Mouse (Mus musculus): Measurements from ENCODE around the gene Kcnc2. TPM values are rescaled to one million over a fixed set of nuclear protein-coding genes. Genes with fewer than 3 reads are reported as not detected.

Gene Kcnc2
- total RNA-seq, 1 experiment = 0.58 TPM

DNA sequence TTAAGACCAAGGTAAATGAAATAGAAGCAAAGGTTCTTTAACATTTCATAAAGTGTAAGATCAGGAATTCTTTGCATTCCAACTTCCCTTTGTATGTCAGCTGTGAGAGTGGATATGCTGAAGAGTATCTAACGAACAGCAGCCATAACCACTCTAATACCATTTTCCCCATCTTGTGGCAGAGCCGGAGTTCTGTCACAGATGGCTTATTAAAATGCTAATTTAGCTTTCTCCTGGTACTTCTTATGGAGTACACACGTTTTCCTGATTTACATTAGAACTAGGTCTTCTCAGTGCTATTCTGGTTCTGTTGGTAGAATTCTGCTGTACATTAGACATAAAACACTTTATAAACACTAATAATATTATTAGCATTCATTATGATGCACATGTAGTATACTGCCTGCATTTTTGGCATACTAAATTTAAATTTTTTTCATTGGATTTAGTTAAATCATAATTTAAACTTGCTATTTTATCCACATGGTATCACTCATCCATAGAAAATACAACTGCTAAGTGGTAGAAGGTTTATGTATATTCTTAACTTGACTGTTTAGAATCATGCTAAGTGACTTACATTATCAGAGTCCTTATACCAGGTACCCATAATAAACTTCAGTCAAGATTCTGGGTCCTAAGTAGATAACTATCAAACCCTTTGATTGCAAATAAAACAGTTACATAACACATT is 86.9 kb downstream of the Kcnc2 start:
- no peak for DNase-seq (ENCODE audit: low read depth, low spot score)
- H3K9ac ChIP-seq (ENCODE audit: insufficient read depth, low read depth, low read length, poor library complexity, severe bottlenecking) = no peak overlapping the region
- in situ Hi-C loops (cut with MboI; ENCODE audit: low sequenced_read_pairs in 2 of 2, unreplicated experiment in 2 of 2) = no loop called here
- H3K36me3 ChIP-seq (ENCODE audit: control insufficient read depth, insufficient read depth, low read length, poor library complexity, severe bottlenecking) = no peaks in the 10 kb centered on the region
- H3K9me3 ChIP-seq (ENCODE audit: control insufficient read depth, insufficient read depth, low read depth, low read length) = no peaks in the 10 kb centered on the region
- TF ChIP-seq ZNF384 (IDR thresholded peaks at IDR 0.05; ENCODE audit: low read depth, low read length) (no peak), HCFC1 (IDR thresholded peaks at IDR 0.05; ENCODE audit: borderline replicate concordance, insufficient read depth, low read length) (no peak), MAFK (IDR thresholded peaks at IDR 0.05; ENCODE audit: insufficient read depth, low read depth, low read length) (no peak), CHD2 (IDR thresholded peaks at IDR 0.05; ENCODE audit: low read depth, low read length) (no peak), ZC3H11A (IDR thresholded peaks at IDR 0.05; ENCODE audit: borderline replicate concordance, low read depth, low read length) (no peak)
- H3K4me1 ChIP-seq (ENCODE audit: control insufficient read depth in 2 of 2, insufficient read depth in 2 of 2, low read length in 2 of 2, poor library complexity in 1 of 2) = no peaks in the 10 kb centered on the region
- H3K27ac ChIP-seq (ENCODE audit: insufficient read depth, low read depth, low read length, poor library complexity, severe bottlenecking) = no peak overlapping the region
- H3K4me3 ChIP-seq (ENCODE audit: insufficient read depth in 1 of 2, low read depth in 1 of 2, low read length in 2 of 2, poor library complexity in 1 of 2, severe bottlenecking in 1 of 2) = no peak overlapping the region

DNA sequence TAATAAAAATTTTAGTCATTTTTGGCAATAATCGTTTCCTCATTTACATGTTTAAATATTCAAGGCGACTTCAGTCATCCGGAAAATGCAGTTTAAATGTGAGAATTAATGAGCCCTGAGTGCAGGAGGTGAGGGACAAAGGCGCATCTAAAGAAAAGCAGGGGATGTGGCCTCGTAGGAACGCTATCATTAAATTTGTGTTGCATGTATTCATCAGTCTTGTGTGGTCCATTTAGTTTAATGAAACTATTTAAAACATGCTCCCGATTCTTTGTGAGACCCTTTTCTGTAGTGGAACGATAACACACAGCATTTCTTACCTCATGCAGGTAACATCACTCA is 87.4 kb downstream of the Kcnc2 start:
- H3K27ac ChIP-seq (ENCODE audit: insufficient read depth, low read depth, low read length, poor library complexity, severe bottlenecking) = no peak overlapping the region
- no peak overlapping the region for H3K9ac ChIP-seq (ENCODE audit: insufficient read depth, low read depth, low read length, poor library complexity, severe bottlenecking)
- TF ChIP-seq ZC3H11A (IDR thresholded peaks at IDR 0.05; ENCODE audit: borderline replicate concordance, low read depth, low read length) (no peak), CHD2 (IDR thresholded peaks at IDR 0.05; ENCODE audit: low read depth, low read length) (no peak), ZNF384 (IDR thresholded peaks at IDR 0.05; ENCODE audit: low read depth, low read length) (no peak), HCFC1 (IDR thresholded peaks at IDR 0.05; ENCODE audit: borderline replicate concordance, insufficient read depth, low read length) (no peak), MAFK (IDR thresholded peaks at IDR 0.05; ENCODE audit: insufficient read depth, low read depth, low read length) (no peak)
- H3K4me1 ChIP-seq (ENCODE audit: control insufficient read depth in 2 of 2, insufficient read depth in 2 of 2, low read length in 2 of 2, poor library complexity in 1 of 2) = no peaks in the 10 kb centered on the region
- no peak for DNase-seq (ENCODE audit: low read depth, low spot score)
- in situ Hi-C loops (cut with MboI; ENCODE audit: low sequenced_read_pairs in 2 of 2, unreplicated experiment in 2 of 2) = no loop called here
- no peak overlapping the region for H3K4me3 ChIP-seq (ENCODE audit: insufficient read depth in 1 of 2, low read depth in 1 of 2, low read length in 2 of 2, poor library complexity in 1 of 2, severe bottlenecking in 1 of 2)
- H3K9me3 ChIP-seq (ENCODE audit: control insufficient read depth, insufficient read depth, low read depth, low read length) = no peaks in the 10 kb centered on the region
- H3K36me3 ChIP-seq (ENCODE audit: control insufficient read depth, insufficient read depth, low read length, poor library complexity, severe bottlenecking) = no peaks in the 10 kb centered on the region

DNA sequence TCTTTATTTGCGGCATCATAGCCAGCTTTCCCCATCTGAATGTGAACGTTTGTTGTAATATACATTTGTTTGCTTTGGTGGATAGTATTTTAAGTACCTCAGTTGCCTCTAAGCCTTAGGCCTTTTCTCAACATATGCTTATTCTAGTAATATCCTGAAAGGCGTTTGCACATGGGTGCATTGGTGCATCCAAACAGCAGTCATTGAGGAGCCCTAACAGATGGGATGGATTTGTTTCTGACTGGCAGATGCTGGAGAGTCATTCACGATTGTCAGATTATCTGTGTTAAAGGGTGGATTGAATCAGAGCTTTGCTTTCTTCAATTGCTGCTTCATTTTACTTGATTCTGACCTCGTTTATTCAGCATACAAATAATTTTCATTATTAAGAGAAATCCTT is 89.8 kb downstream of the Kcnc2 start:
- Histone ChIP-seq H3K9ac (ENCODE audit: insufficient read depth, low read depth, low read length, poor library complexity, severe bottlenecking) (no peak overlapping the region), H3K4me1 (ENCODE audit: control insufficient read depth in 2 of 2, insufficient read depth in 2 of 2, low read length in 2 of 2, poor library complexity in 1 of 2) (no peaks in the 10 kb centered on the region), H3K27ac (ENCODE audit: insufficient read depth, low read depth, low read length, poor library complexity, severe bottlenecking) (no peak overlapping the region), H3K36me3 (ENCODE audit: control insufficient read depth, insufficient read depth, low read length, poor library complexity, severe bottlenecking) (no peaks in the 10 kb centered on the region), H3K4me3 (ENCODE audit: insufficient read depth in 1 of 2, low read depth in 1 of 2, low read length in 2 of 2, poor library complexity in 1 of 2, severe bottlenecking in 1 of 2) (no peak overlapping the region), H3K9me3 (ENCODE audit: control insufficient read depth, insufficient read depth, low read depth, low read length) (no peaks in the 10 kb centered on the region)
- TF ChIP-seq HCFC1 (IDR thresholded peaks at IDR 0.05; ENCODE audit: borderline replicate concordance, insufficient read depth, low read length) = no peak
- in situ Hi-C loops (cut with MboI; ENCODE audit: low sequenced_read_pairs in 2 of 2, unreplicated experiment in 2 of 2) = no loop called here
- no peak for DNase-seq (ENCODE audit: low read depth, low spot score)

DNA sequence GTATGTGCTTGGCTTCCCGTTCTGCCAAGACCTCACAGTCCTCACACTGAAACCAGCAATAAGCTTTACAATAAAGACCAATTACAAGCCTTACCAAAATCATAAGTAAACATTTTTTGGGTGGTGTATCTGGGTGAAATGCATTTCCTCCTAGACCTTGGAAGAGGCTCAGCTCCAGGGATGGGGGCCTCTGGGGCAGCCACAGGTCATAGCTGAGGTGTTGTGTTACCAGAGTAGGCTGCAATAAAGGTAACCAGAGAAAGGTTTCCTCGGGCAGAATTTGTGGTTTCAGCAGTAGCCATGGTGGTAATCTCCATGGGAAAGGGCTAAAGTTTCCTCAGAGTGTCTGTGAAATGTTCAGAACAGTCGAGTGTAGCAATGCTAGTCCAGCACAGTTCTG is 97.4 kb downstream of the Kcnc2 start:
- Histone ChIP-seq H3K27ac (ENCODE audit: insufficient read depth, low read depth, low read length, poor library complexity, severe bottlenecking) (no peak overlapping the region), H3K36me3 (ENCODE audit: control insufficient read depth, insufficient read depth, low read length, poor library complexity, severe bottlenecking) (no peaks in the 10 kb centered on the region), H3K4me1 (ENCODE audit: control insufficient read depth in 2 of 2, insufficient read depth in 2 of 2, low read length in 2 of 2, poor library complexity in 1 of 2) (no peaks in the 10 kb centered on the region), H3K9ac (ENCODE audit: insufficient read depth, low read depth, low read length, poor library complexity, severe bottlenecking) (no peak overlapping the region), H3K9me3 (ENCODE audit: control insufficient read depth, insufficient read depth, low read depth, low read length) (no peaks in the 10 kb centered on the region), H3K4me3 (ENCODE audit: insufficient read depth in 1 of 2, low read depth in 1 of 2, low read length in 2 of 2, poor library complexity in 1 of 2, severe bottlenecking in 1 of 2) (no peak overlapping the region)
- no peak for DNase-seq (ENCODE audit: low read depth, low spot score)
- in situ Hi-C loops (cut with MboI; ENCODE audit: low sequenced_read_pairs in 2 of 2, unreplicated experiment in 2 of 2) = no loop called here
- TF ChIP-seq ZNF384 (IDR thresholded peaks at IDR 0.05; ENCODE audit: low read depth, low read length) = no peak
- TF ChIP-seq ZC3H11A (IDR thresholded peaks at IDR 0.05; ENCODE audit: borderline replicate concordance, low read depth, low read length) = no peak
- no peak for TF ChIP-seq HCFC1 (IDR thresholded peaks at IDR 0.05; ENCODE audit: borderline replicate concordance, insufficient read depth, low read length)
- TF ChIP-seq CHD2 (IDR thresholded peaks at IDR 0.05; ENCODE audit: low read depth, low read length) = no peak
- no peak for TF ChIP-seq MAFK (IDR thresholded peaks at IDR 0.05; ENCODE audit: insufficient read depth, low read depth, low read length)

DNA sequence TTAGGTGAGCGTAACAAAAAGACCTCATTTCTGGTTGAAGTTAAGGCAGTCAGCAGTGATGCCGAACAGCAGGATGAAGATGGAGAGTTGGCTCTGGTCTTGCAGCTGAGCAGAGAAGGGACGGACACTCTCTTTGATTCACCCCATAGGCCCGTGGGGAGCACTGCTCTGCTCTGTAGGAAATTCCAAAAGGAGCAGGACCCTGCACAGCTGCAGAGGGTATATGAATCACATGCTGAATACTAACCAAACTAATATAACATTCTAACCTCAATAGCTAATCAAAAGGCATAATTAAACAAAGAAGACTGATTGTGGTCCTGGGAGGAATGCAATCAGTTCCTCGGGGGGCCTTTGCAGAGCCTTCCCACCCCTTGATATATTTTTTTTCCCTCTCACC is 106.2 kb downstream of the Kcnc2 start:
- in situ Hi-C loops (cut with MboI; ENCODE audit: low sequenced_read_pairs in 2 of 2, unreplicated experiment in 2 of 2) = no loop called here

More for the DNA sequence above, 106.2 kb downstream of the Kcnc2 start:
- TF ChIP-seq HCFC1 (IDR thresholded peaks at IDR 0.05; ENCODE audit: borderline replicate concordance, insufficient read depth, low read length) = no peak
- H3K4me3 ChIP-seq (ENCODE audit: insufficient read depth in 1 of 2, low read depth in 1 of 2, low read length in 2 of 2, poor library complexity in 1 of 2, severe bottlenecking in 1 of 2) = no peak overlapping the region
- no peak overlapping the region for H3K27ac ChIP-seq (ENCODE audit: insufficient read depth, low read depth, low read length, poor library complexity, severe bottlenecking)
- H3K36me3 ChIP-seq (ENCODE audit: control insufficient read depth, insufficient read depth, low read length, poor library complexity, severe bottlenecking) = no peaks in the 10 kb centered on the region
- no peak overlapping the region for H3K9ac ChIP-seq (ENCODE audit: insufficient read depth, low read depth, low read length, poor library complexity, severe bottlenecking)
- DNase-seq (ENCODE audit: low read depth, low spot score) = no peak
- H3K4me1 ChIP-seq (ENCODE audit: control insufficient read depth in 2 of 2, insufficient read depth in 2 of 2, low read length in 2 of 2, poor library complexity in 1 of 2) = no peaks in the 10 kb centered on the region
- H3K9me3 ChIP-seq (ENCODE audit: control insufficient read depth, insufficient read depth, low read depth, low read length) = no peaks in the 10 kb centered on the region
